11 mouse cellular contexts compared by ENCODE assay signal in genomic region chr5:16199816-16200215, GRCm38 (mm10).
DNase-seq lines count a peak whose midpoint lies in the region; ATAC-seq and TF ChIP-seq lines count a peak whose summit lies in the region.
"Had no signal": no experiment of that assay in that cellular context is flagged by ENCODE, and none has a peak within 500 bp of the region (broad histone marks: within the 10 kb centered on the region; RNA-seq: fewer than 3 reads in every experiment).

No protein-coding gene starts in this region.

- H3K9ac ChIP-seq in lung, postnatal 0 days (replicated peaks; ENCODE audit: low read depth) = no peak overlapping the region
- no peak overlapping the region for H3K9ac ChIP-seq in forebrain, embryonic 13.5 days
- H3K9ac ChIP-seq: liver, embryonic 12.5 days had no signal

- peak; percentile 49 for TF ChIP-seq CTCF in lung, postnatal 0 days (IDR thresholded peaks at IDR 0.05)

- no peak overlapping the region for H3K27ac ChIP-seq in lung, postnatal 0 days (ENCODE audit: low read length)
- H3K27ac ChIP-seq in forebrain, embryonic 13.5 days = no peak overlapping the region
- H3K27ac ChIP-seq: liver, embryonic 12.5 days had no signal

- no peaks in the 10 kb centered on the region for H3K9me3 ChIP-seq in lung, postnatal 0 days (ENCODE audit: low read length)
- no peaks in the 10 kb centered on the region for H3K9me3 ChIP-seq in forebrain, embryonic 13.5 days (replicated peaks)
- H3K9me3 ChIP-seq: liver, embryonic 12.5 days had no signal

- 46% methylated on average over 2 of the region's 2 CpGs for WGBS in lung, postnatal 0 days
- WGBS in forebrain, embryonic 13.5 days = 28% methylated on average over 2 of the region's 2 CpGs

- TF ChIP-seq EP300 in lung, postnatal 0 days (IDR thresholded peaks at IDR 0.05) = no peak

- no peaks in the 10 kb centered on the region for H3K27me3 ChIP-seq in lung, postnatal 0 days (replicated peaks; ENCODE audit: insufficient read depth, low read length)
- H3K27me3 ChIP-seq in forebrain, embryonic 13.5 days = no peaks in the 10 kb centered on the region
- H3K27me3 ChIP-seq: liver, embryonic 12.5 days had no signal

- no peak overlapping the region for H3K4me2 ChIP-seq in lung, postnatal 0 days (replicated peaks; ENCODE audit: low read depth, low read length)
- no peak overlapping the region for H3K4me2 ChIP-seq in forebrain, embryonic 13.5 days
- H3K4me2 ChIP-seq: liver, embryonic 12.5 days had no signal

- H3K36me3 ChIP-seq in lung, postnatal 0 days (ENCODE audit: insufficient read depth, low read length) = no peaks in the 10 kb centered on the region
- no peaks in the 10 kb centered on the region for H3K36me3 ChIP-seq in forebrain, embryonic 13.5 days (ENCODE audit: poor library complexity, severe bottlenecking)
- H3K36me3 ChIP-seq: liver, embryonic 12.5 days had no signal

- no peak for ATAC-seq in lung, postnatal 0 days
- ATAC-seq in forebrain, embryonic 13.5 days = peak; percentile 82; the same call in 1 of the 2 replicates
- ATAC-seq: liver, embryonic 12.5 days had no signal

- no peak overlapping the region for H3K4me3 ChIP-seq in lung, postnatal 0 days (ENCODE audit: low read depth, low read length)
- H3K4me3 ChIP-seq in forebrain, embryonic 13.5 days = no peak overlapping the region
- H3K4me3 ChIP-seq: liver, embryonic 12.5 days had no signal

- DNase-seq in cerebellum, adult 18-20 months = peak; percentile 18 to 34
- DNase-seq in cerebellum, adult 11-12 months = no peak
- DNase-seq in lung, postnatal 0 days (ENCODE audit: low spot score) = peak; percentile 23
- no peak for DNase-seq in lung, postnatal 25 days (ENCODE audit: low spot score)
- peak; percentile 61 for DNase-seq in retina, embryonic 14.5 days (ENCODE audit: low spot score)
- no peak for DNase-seq in left cerebral cortex, adult 8-10 months (ENCODE audit: low spot score in 2 of 2)
- no peak for DNase-seq in kidney, adult 11 months
- DNase-seq: adrenal gland, postnatal 25 days; B cell, adult 2 months had no signal

- H3K4me1 ChIP-seq in lung, postnatal 0 days (ENCODE audit: insufficient read depth, low read depth, low read length) = no peaks in the 10 kb centered on the region
- no peaks in the 10 kb centered on the region for H3K4me1 ChIP-seq in forebrain, embryonic 13.5 days
- H3K4me1 ChIP-seq: liver, embryonic 12.5 days had no signal

Comparison
In these comparisons a context has a peak if more than half of its experiments do, and no peak if none do; other contexts are left out.
1. DNase-seq: peak in cerebellum, adult 18-20 months (2 of 2), lung, postnatal 0 days (single experiment) and retina, embryonic 14.5 days (single experiment); none in cerebellum, adult 11-12 months (single experiment), lung, postnatal 25 days (single experiment), left cerebral cortex, adult 8-10 months (0 of 2) and kidney, adult 11 months (single experiment).